Mouse (Mus musculus): ENCODE results near the gene Ccdc154. TPM values are rescaled to one million over a fixed set of nuclear protein-coding genes. Genes with fewer than 3 reads are reported as not detected.
"Not testable (repeated sequence)": the region's sequence is repeated elsewhere in the genome, so short reads cannot be mapped to it uniquely, and the experiment has no call there.

The Ccdc154 gene
- polyA plus RNA-seq, 2 experiments: 0.03 TPM; not detected in 1

- no peak overlapping the region for H3K4me2 ChIP-seq (replicated peaks; ENCODE audit: low read depth, low read length, severe bottlenecking)
- WGBS: 25% methylated on average over 7 of the region's 7 CpGs
- no peaks in the 10 kb centered on the region for H3K27me3 ChIP-seq (ENCODE audit: control insufficient read depth, insufficient read depth, low read length)
- H3K9ac ChIP-seq (ENCODE audit: low read depth, low read length, severe bottlenecking): no peak overlapping the region
- H3K27ac ChIP-seq (replicated peaks; ENCODE audit: low read depth, low read length): no peak overlapping the region
- H3K9me3 ChIP-seq (ENCODE audit: control insufficient read depth, low read length): no peaks in the 10 kb centered on the region
- ATAC-seq (ENCODE audit: low FRiP score, low read depth) (no peak), DNase-seq (ENCODE audit: low spot score) (no peak)
- H3K36me3 ChIP-seq (ENCODE audit: control insufficient read depth, insufficient read depth, low read length): no peaks in the 10 kb centered on the region
- no peak overlapping the region for H3K4me3 ChIP-seq (replicated peaks; ENCODE audit: low read length)
- no peaks in the 10 kb centered on the region for H3K4me1 ChIP-seq (ENCODE audit: control insufficient read depth, insufficient read depth, low read length)
- TF ChIP-seq POLR2A (IDR thresholded peaks at IDR 0.05; ENCODE audit: borderline replicate concordance, extremely low read depth, insufficient read depth, insufficient read length): no peak
Measured at GRCm38 (mm10) chr17:25123979-25124378, 38.3 kb upstream of the Ccdc154 start.

DNA sequence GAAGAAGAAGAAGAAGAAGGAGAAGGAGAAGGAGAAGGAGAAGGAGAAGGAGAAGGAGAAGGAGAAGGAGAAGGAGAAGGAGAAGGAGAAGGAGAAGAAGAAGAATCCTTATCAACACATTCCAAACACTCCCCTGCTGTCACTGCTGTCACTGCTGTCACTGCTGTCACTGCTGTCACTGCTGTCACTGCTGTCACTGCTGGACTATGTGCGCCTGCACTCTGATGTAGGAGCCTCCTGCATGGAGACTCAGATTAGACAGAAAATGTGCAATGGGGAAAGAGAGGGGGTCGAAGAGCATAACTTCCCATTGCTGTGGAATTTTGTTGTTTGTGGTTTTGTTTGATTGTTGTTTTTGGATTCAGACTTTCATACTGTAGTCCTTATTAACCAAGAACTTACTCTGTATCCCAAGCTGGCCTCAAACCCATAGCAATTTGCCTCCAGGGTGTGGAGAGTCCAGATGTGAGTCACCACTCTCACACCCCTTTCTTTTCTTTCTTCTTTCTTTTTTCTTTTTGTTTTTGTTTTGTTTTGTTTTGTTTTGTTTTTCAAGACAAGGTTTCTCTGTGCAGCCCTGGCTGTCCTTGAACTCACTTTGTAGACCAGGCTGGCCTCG is 36.7 kb upstream of the Ccdc154 start:
- DNase-seq (ENCODE audit: low spot score); H3K36me3 ChIP-seq (ENCODE audit: control insufficient read depth, insufficient read depth, low read length); H3K9me3 ChIP-seq (ENCODE audit: control insufficient read depth, low read length); ATAC-seq (ENCODE audit: low FRiP score, low read depth); H3K9ac ChIP-seq (ENCODE audit: low read depth, low read length, severe bottlenecking); H3K4me2 ChIP-seq (replicated peaks; ENCODE audit: low read depth, low read length, severe bottlenecking); H3K4me3 ChIP-seq (replicated peaks; ENCODE audit: low read length); H3K27me3 ChIP-seq (ENCODE audit: control insufficient read depth, insufficient read depth, low read length); H3K4me1 ChIP-seq (ENCODE audit: control insufficient read depth, insufficient read depth, low read length); H3K27ac ChIP-seq (replicated peaks; ENCODE audit: low read depth, low read length): not testable (repeated sequence)
- WGBS: 82% methylated on average over 3 of the region's 3 CpGs

DNA sequence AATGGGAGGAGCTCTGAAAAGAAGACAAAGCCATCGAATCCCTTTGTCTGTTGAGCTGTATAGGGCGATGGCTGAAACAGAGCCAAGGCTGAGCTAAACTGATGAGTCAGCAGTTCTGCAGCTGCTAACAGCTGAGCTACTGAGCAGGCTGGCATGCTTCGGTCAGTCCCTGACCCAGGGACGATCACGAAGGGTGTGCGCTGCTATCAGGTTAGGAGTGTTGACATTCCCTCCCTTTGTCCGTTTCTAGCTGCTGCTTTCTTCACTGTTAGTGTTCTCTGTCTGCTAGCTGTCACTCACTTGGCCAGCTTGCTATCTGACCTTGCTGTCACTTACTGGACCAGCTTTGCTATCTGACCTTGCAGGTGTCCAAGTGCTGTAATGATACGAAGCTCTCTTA is 35.2 kb upstream of the Ccdc154 start:
- Histone ChIP-seq H3K4me2 (replicated peaks; ENCODE audit: low read depth, low read length, severe bottlenecking) (no peak overlapping the region), H3K36me3 (ENCODE audit: control insufficient read depth, insufficient read depth, low read length) (no peaks in the 10 kb centered on the region), H3K9me3 (ENCODE audit: control insufficient read depth, low read length) (no peaks in the 10 kb centered on the region), H3K4me3 (replicated peaks; ENCODE audit: low read length) (no peak overlapping the region), H3K27me3 (ENCODE audit: control insufficient read depth, insufficient read depth, low read length) (no peaks in the 10 kb centered on the region), H3K27ac (replicated peaks; ENCODE audit: low read depth, low read length) (no peak overlapping the region), H3K4me1 (ENCODE audit: control insufficient read depth, insufficient read depth, low read length) (no peaks in the 10 kb centered on the region), H3K9ac (ENCODE audit: low read depth, low read length, severe bottlenecking) (no peak overlapping the region)
- TF ChIP-seq POLR2A (IDR thresholded peaks at IDR 0.05; ENCODE audit: borderline replicate concordance, extremely low read depth, insufficient read depth, insufficient read length): no peak
- WGBS: 70% methylated on average over 8 of the region's 8 CpGs
- ATAC-seq (ENCODE audit: low FRiP score, low read depth) (no peak), DNase-seq (ENCODE audit: low spot score) (peak; percentile 22)

DNA sequence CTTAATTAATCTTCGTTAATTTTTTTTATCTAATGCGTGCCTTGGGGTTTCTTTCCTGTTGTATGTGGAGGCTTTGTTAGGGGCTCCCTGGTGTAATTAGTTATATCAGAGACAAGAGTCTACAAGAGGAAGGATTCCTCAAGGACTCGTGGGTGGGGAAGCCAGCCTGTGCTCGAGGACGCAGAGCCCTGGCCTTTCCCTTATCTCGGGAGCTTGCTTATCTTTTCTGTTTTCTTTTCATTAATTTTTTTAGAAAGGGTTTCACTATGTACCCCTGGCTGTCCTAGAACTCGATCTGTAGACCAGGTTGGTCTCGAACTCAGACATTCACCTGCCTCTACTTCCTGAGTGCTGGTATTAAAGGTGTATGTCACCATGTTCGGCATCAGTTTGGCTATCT is 34.6 kb upstream of the Ccdc154 start:
- H3K9ac ChIP-seq (ENCODE audit: low read depth, low read length, severe bottlenecking): no peak overlapping the region
- no peak for ATAC-seq (ENCODE audit: low FRiP score, low read depth)
- H3K4me2 ChIP-seq (replicated peaks; ENCODE audit: low read depth, low read length, severe bottlenecking): no peak overlapping the region
- WGBS: 73% methylated on average over 9 of the region's 9 CpGs
- H3K36me3 ChIP-seq (ENCODE audit: control insufficient read depth, insufficient read depth, low read length): no peaks in the 10 kb centered on the region
- no peak overlapping the region for H3K27ac ChIP-seq (replicated peaks; ENCODE audit: low read depth, low read length)
- no peaks in the 10 kb centered on the region for H3K9me3 ChIP-seq (ENCODE audit: control insufficient read depth, low read length)
- H3K4me1 ChIP-seq (ENCODE audit: control insufficient read depth, insufficient read depth, low read length): no peaks in the 10 kb centered on the region
- H3K4me3 ChIP-seq (replicated peaks; ENCODE audit: low read length): no peak overlapping the region
- no peaks in the 10 kb centered on the region for H3K27me3 ChIP-seq (ENCODE audit: control insufficient read depth, insufficient read depth, low read length)
- DNase-seq (ENCODE audit: low spot score): no peak
- TF ChIP-seq POLR2A (IDR thresholded peaks at IDR 0.05; ENCODE audit: borderline replicate concordance, extremely low read depth, insufficient read depth, insufficient read length): no peak

- no peak overlapping the region for H3K4me3 ChIP-seq (replicated peaks; ENCODE audit: low read length)
- H3K9me3 ChIP-seq (ENCODE audit: control insufficient read depth, low read length): no peaks in the 10 kb centered on the region
- H3K9ac ChIP-seq (ENCODE audit: low read depth, low read length, severe bottlenecking): no peak overlapping the region
- DNase-seq (ENCODE audit: low spot score) (no peak), ATAC-seq (ENCODE audit: low FRiP score, low read depth) (no peak)
- no peaks in the 10 kb centered on the region for H3K27me3 ChIP-seq (ENCODE audit: control insufficient read depth, insufficient read depth, low read length)
- no peak overlapping the region for H3K4me2 ChIP-seq (replicated peaks; ENCODE audit: low read depth, low read length, severe bottlenecking)
- no peak for TF ChIP-seq POLR2A (IDR thresholded peaks at IDR 0.05; ENCODE audit: borderline replicate concordance, extremely low read depth, insufficient read depth, insufficient read length)
- 100% methylated on average over 1 of the region's 1 CpGs for WGBS
- H3K36me3 ChIP-seq (ENCODE audit: control insufficient read depth, insufficient read depth, low read length): no peaks in the 10 kb centered on the region
- peaks cover 8% of the 10 kb centered on the region for H3K4me1 ChIP-seq (ENCODE audit: control insufficient read depth, insufficient read depth, low read length)
- no peak overlapping the region for H3K27ac ChIP-seq (replicated peaks; ENCODE audit: low read depth, low read length)
Measured at GRCm38 (mm10) chr17:25130060-25130459, 32.2 kb upstream of the Ccdc154 start.

- Histone ChIP-seq H3K27me3 (ENCODE audit: control insufficient read depth, insufficient read depth, low read length) (no peaks in the 10 kb centered on the region), H3K4me1 (ENCODE audit: control insufficient read depth, insufficient read depth, low read length) (peaks cover 8% of the 10 kb centered on the region), H3K4me3 (replicated peaks; ENCODE audit: low read length) (peak within 1 kb of the TSS; percentile 88), H3K9ac (ENCODE audit: low read depth, low read length, severe bottlenecking) (peak within 1 kb of the TSS; percentile 70), H3K36me3 (ENCODE audit: control insufficient read depth, insufficient read depth, low read length) (no peaks in the 10 kb centered on the region; the same call in 1 of the 2 replicates), H3K9me3 (ENCODE audit: control insufficient read depth, low read length) (no peaks in the 10 kb centered on the region), H3K27ac (replicated peaks; ENCODE audit: low read depth, low read length) (no peak within 1 kb of the TSS), H3K4me2 (replicated peaks; ENCODE audit: low read depth, low read length, severe bottlenecking) (peak within 1 kb of the TSS; percentile 66)
- peak; percentile 32; the same call in 1 of the 2 replicates for TF ChIP-seq POLR2A (IDR thresholded peaks at IDR 0.05; ENCODE audit: borderline replicate concordance, extremely low read depth, insufficient read depth, insufficient read length)
- under 1% methylated on average over 40 of the region's 40 CpGs for WGBS
- DNase-seq (ENCODE audit: low spot score) (peak; percentile 97), ATAC-seq (ENCODE audit: low FRiP score, low read depth) (peak; percentile 96)
Measured at GRCm38 (mm10) chr17:25133275-25133698, 29.0 kb upstream of the Ccdc154 start, which contains the start of gene Clcn7. Clcn7 (plus strand) TSS chr17:25133391.
